9 mouse cellular contexts compared by ENCODE assay signal in the genomic region with DNA sequence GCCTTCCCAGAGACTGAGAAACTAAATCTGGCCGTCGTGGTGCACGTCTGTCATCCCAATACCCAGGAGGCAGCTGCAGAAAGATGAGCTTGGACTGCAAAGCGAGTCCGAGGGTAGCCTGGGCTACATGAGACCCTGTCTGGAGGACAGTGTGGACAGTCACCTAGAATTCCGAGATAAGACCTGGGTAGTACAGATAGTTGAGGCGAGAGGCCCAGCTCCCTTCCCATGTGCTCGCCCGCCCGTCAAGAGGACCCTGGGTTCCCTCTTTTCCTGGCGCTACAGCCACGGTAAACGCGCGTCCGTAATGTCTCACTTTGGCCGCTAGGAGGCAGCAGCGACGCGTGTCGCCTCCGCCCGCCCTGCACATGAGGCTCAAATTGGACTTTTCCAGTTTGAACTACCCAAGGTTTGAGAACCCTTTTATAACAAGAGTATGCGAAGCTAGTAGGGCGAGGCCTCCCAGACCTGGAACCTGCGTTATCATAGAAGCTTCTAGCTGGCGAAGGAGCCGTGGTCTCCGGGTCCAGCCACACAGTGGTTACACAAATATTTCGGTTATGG. TPM values are rescaled to one million over a fixed set of nuclear protein-coding genes. Genes with fewer than 3 reads are reported as not detected.
DNase-seq lines count a peak whose midpoint lies in the region; ATAC-seq and TF ChIP-seq lines count a peak whose summit lies in the region.
"Had no signal": no experiment of that assay in that cellular context is flagged by ENCODE, and none has a peak within 500 bp of the region (broad histone marks: within the 10 kb centered on the region; RNA-seq: fewer than 3 reads in every experiment).

No protein-coding gene starts in this region.

- DNase-seq in frontal cortex, postnatal 14 days (ENCODE audit: low spot score in 2 of 2) = no peak
- DNase-seq in Patski (ENCODE audit: low read depth, low spot score) = no peak
- peak; percentile 76 for DNase-seq in embryo, embryonic 9.5 days (ENCODE audit: extremely low spot score)
- peak; percentile 81 to 85 for DNase-seq in heart, postnatal 36 days
- peak; percentile 82 to 87 for DNase-seq in kidney, postnatal 4 days
- peak; percentile 98 for DNase-seq in midbrain, embryonic 11.5 days (ENCODE audit: low spot score, missing footprints)

- in situ Hi-C loops in Patski (cut with MboI; ENCODE audit: low pct_unique_long_range_greater_than_20kb) = no loop called here

- H3K9me3 ChIP-seq in midbrain, embryonic 11.5 days (ENCODE audit: control insufficient read depth, low read length) = no peaks in the 10 kb centered on the region; the same call in 1 of the 2 replicates
- no peaks in the 10 kb centered on the region for H3K9me3 ChIP-seq in stomach, embryonic 15.5 days
- H3K9me3 ChIP-seq: lung, embryonic 15.5 days had no signal

- H3K4me1 ChIP-seq in midbrain, embryonic 11.5 days (ENCODE audit: control insufficient read depth, insufficient read depth, low read length) = 0 out of 2 replicates have a peak, but pooled peaks cover 2% of the 10 kb centered on the region
- peaks cover 8% of the 10 kb centered on the region; the same call in 1 of the 2 replicates for H3K4me1 ChIP-seq in stomach, embryonic 15.5 days

- WGBS in midbrain, embryonic 11.5 days = 19% methylated on average over 30 of the region's 30 CpGs
- WGBS in stomach, embryonic 15.5 days = 16% methylated on average over 30 of the region's 30 CpGs

- H3K36me3 ChIP-seq in midbrain, embryonic 11.5 days (ENCODE audit: control insufficient read depth, insufficient read depth, low read length) = no peaks in the 10 kb centered on the region
- no peaks in the 10 kb centered on the region for H3K36me3 ChIP-seq in stomach, embryonic 15.5 days
- H3K36me3 ChIP-seq: lung, embryonic 15.5 days had no signal

- TF ChIP-seq CTCF in Patski (IDR thresholded peaks at IDR 0.05) = no peak

- ATAC-seq in frontal cortex, adult (ENCODE audit: low TSS enrichment) = peak; percentile 56
- ATAC-seq in Patski = peak; percentile 41
- ATAC-seq in midbrain, embryonic 11.5 days (ENCODE audit: low FRiP score) = peak; percentile 36; the same call in 1 of the 2 replicates
- 0 out of 2 replicates have a peak, but pooled peaks have one; percentile 3 for ATAC-seq in stomach, embryonic 15.5 days (ENCODE audit: insufficient read depth, low FRiP score, low read depth)

- H3K27ac ChIP-seq in midbrain, embryonic 11.5 days (ENCODE audit: low read depth, low read length) = no peak overlapping the region
- no peak overlapping the region for H3K27ac ChIP-seq in stomach, embryonic 15.5 days
- H3K27ac ChIP-seq: lung, embryonic 15.5 days had no signal

- no peak overlapping the region for H3K4me2 ChIP-seq in midbrain, embryonic 11.5 days
- no peak overlapping the region for H3K4me2 ChIP-seq in stomach, embryonic 15.5 days

- H3K27me3 ChIP-seq in Patski = peaks cover 2% of the 10 kb centered on the region
- H3K27me3 ChIP-seq in midbrain, embryonic 11.5 days (ENCODE audit: control insufficient read depth, insufficient read depth, low read length) = peaks cover 25% of the 10 kb centered on the region
- peaks cover 12% of the 10 kb centered on the region; the same call in 1 of the 2 replicates for H3K27me3 ChIP-seq in stomach, embryonic 15.5 days (replicated peaks)

- CTCF ChIA-PET in Patski (lab: Charles Lee) = interaction anchor here (1.0 to 1.7 kb wide), 10 partner anchors 10 to 60 kb away, joined by 3 to 14 read pairs (median 5); a partner anchor contains a TSS

- POLR2A ChIA-PET in Patski (lab: Charles Lee) = interaction anchor here (2.4 kb wide), 1 partner anchor 18 kb away, joined by 9 read pairs; a partner anchor contains a TSS

- H3K4me3 ChIP-seq in midbrain, embryonic 11.5 days (ENCODE audit: low read depth, low read length) = no peak overlapping the region
- no peak overlapping the region for H3K4me3 ChIP-seq in stomach, embryonic 15.5 days (replicated peaks)
- H3K4me3 ChIP-seq: lung, embryonic 15.5 days had no signal

- H3K9ac ChIP-seq in midbrain, embryonic 11.5 days (ENCODE audit: low read length) = no peak overlapping the region
- H3K9ac ChIP-seq in stomach, embryonic 15.5 days = no peak overlapping the region
- H3K9ac ChIP-seq: lung, embryonic 15.5 days had no signal

- intact Hi-C loops in heart, postnatal 36 days (cut with DNase I) = loop anchor here (1.0 to 5.0 kb wide), 4 partner anchors 20 to 99 kb away; a partner anchor contains a TSS

RNA-seq across cellular contexts. Expression of a gene that starts 13.2 kb away (rescaled TPM):
- 0.80 TPM for polyA plus RNA-seq in Patski (2021)
- not detected for total RNA-seq in heart, postnatal 36 days (2021)
- polyA plus RNA-seq in midbrain, embryonic 11.5 days (2014; fragmentation: Nextera tagmentation; extraction: Ambion mirVana) = 0.38 TPM in 1 of 2 replicates, not detected in the other
- 0.26 and 0.43 TPM in 2 replicates for polyA plus RNA-seq in stomach, embryonic 15.5 days (2015; fragmentation: Nextera tagmentation; extraction: Ambion mirVana)

RNA-seq across cellular contexts. Expression of a gene that starts 16.6 kb away (rescaled TPM):
- polyA plus RNA-seq in Patski (2021) = 30.4 TPM
- 1 to 10 TPM; 6.4 to 8.9 TPM for total RNA-seq in heart, postnatal 36 days (2021)
- 9.1 and 10.1 TPM in 2 replicates for polyA plus RNA-seq in midbrain, embryonic 11.5 days (2014; fragmentation: Nextera tagmentation; extraction: Ambion mirVana)
- 13.3 and 16.5 TPM in 2 replicates for polyA plus RNA-seq in stomach, embryonic 15.5 days (2015; fragmentation: Nextera tagmentation; extraction: Ambion mirVana)

RNA-seq across cellular contexts. Expression of a gene that starts 18.0 kb away (rescaled TPM):
- polyA plus RNA-seq in Patski (2021) = 6.8 TPM
- total RNA-seq in heart, postnatal 36 days (2021) = 10 to 100 TPM; 11.3 to 11.4 TPM
- polyA plus RNA-seq in midbrain, embryonic 11.5 days (2014; fragmentation: Nextera tagmentation; extraction: Ambion mirVana) = 7.1 and 8.0 TPM in 2 replicates
- 6.5 and 7.0 TPM in 2 replicates for polyA plus RNA-seq in stomach, embryonic 15.5 days (2015; fragmentation: Nextera tagmentation; extraction: Ambion mirVana)

RNA-seq across cellular contexts. Expression of a gene that starts 41.6 kb away (rescaled TPM):
- 8.0 TPM for polyA plus RNA-seq in Patski (2021)
- 10 to 100 TPM; 10.4 to 13.6 TPM for total RNA-seq in heart, postnatal 36 days (2021)
- 10.9 and 12.4 TPM in 2 replicates for polyA plus RNA-seq in midbrain, embryonic 11.5 days (2014; fragmentation: Nextera tagmentation; extraction: Ambion mirVana)
- polyA plus RNA-seq in stomach, embryonic 15.5 days (2015; fragmentation: Nextera tagmentation; extraction: Ambion mirVana) = 1.5 and 2.1 TPM in 2 replicates

RNA-seq across cellular contexts. Expression of a gene that starts 45.0 kb away (rescaled TPM):
- polyA plus RNA-seq in Patski (2021) = 110 TPM
- 10 to 100 TPM; 23.6 to 24.5 TPM for total RNA-seq in heart, postnatal 36 days (2021)
- polyA plus RNA-seq in midbrain, embryonic 11.5 days (2014; fragmentation: Nextera tagmentation; extraction: Ambion mirVana) = 25.4 and 30.2 TPM in 2 replicates
- polyA plus RNA-seq in stomach, embryonic 15.5 days (2015; fragmentation: Nextera tagmentation; extraction: Ambion mirVana) = 58.1 and 58.4 TPM in 2 replicates

Comparison
In these comparisons a context has a peak if more than half of its experiments do, and no peak if none do; other contexts are left out.
1. ATAC-seq: peak in every context shown above with its lines; median percentile 56 in frontal cortex, adult; 41 in Patski; 36 in midbrain, embryonic 11.5 days; 3 in stomach, embryonic 15.5 days.
2. DNase-seq: peak in embryo, embryonic 9.5 days (single experiment), heart, postnatal 36 days (2 of 2), kidney, postnatal 4 days (2 of 2) and midbrain, embryonic 11.5 days (single experiment); none in frontal cortex, postnatal 14 days (0 of 2) and Patski (single experiment).